Mouse (Mus musculus) stomach, embryonic 14.5 days (tissue): ENCODE results near the gene Olig2. TPM values are rescaled to one million over a fixed set of nuclear protein-coding genes. Genes with fewer than 3 reads are reported as not detected.
"Not testable (repeated sequence)": the region's sequence is repeated elsewhere in the genome, so short reads cannot be mapped to it uniquely, and the experiment has no call there.

Experiments
- ATAC-seq: fragments of 200-750 bp; cut with Nextera tagmentation; 2 replicates; pipeline ENCODE4 v1.8.0; 2017; ENCODE audit warnings: low read depth, moderate TSS enrichment; ENCODE audit not compliant: insufficient number of reproducible peaks, insufficient read depth, low FRiP score
- H3K27ac ChIP-seq: fragments of 300-500 bp; sonication (generic); 2 replicates; pipeline ENCODE4 v1.5.1; 2014; ENCODE audit warnings: mild to moderate bottlenecking, low read length, moderate library complexity, mixed read lengths
- H3K27me3 ChIP-seq: fragments of 300-500 bp; sonication (generic); 2 replicates; pipeline ENCODE4 v1.6.1; 2014; ENCODE audit warnings: low read length, control low read depth, mixed read lengths; ENCODE audit not compliant: control insufficient read depth, insufficient read depth
- H3K36me3 ChIP-seq: fragments of 300-500 bp; sonication (generic); 2 replicates; pipeline ENCODE4 v1.6.1; 2014; ENCODE audit warnings: mild to moderate bottlenecking, control low read depth, low read length, moderate library complexity, mixed read lengths; ENCODE audit not compliant: control insufficient read depth, insufficient read depth
- H3K4me1 ChIP-seq: fragments of 300-500 bp; sonication (generic); 2 replicates; pipeline ENCODE4 v1.6.1; 2014; ENCODE audit warnings: low read length, control low read depth, mixed read lengths; ENCODE audit not compliant: control insufficient read depth, insufficient read depth
- H3K4me2 ChIP-seq: fragments of 300-500 bp; sonication (generic); replicated peaks from 2 replicates; pipeline ENCODE4 v1.6.1; 2014; ENCODE audit warnings: low read depth, low read length, control low read depth
- H3K4me3 ChIP-seq: fragments of 300-500 bp; sonication (generic); 2 replicates; pipeline ENCODE4 v1.5.1; 2014; ENCODE audit warnings: low read depth, low read length, control low read depth
- H3K9ac ChIP-seq: fragments of 300-500 bp; sonication (generic); replicated peaks from 2 replicates; pipeline ENCODE4 v1.6.1; 2014; ENCODE audit warnings: low read depth, mild to moderate bottlenecking, control low read depth, low read length, moderate library complexity, mixed read lengths
- H3K9me3 ChIP-seq: fragments of 300-500 bp; sonication (generic); 2 replicates; pipeline ENCODE4 v1.6.1; 2016; ENCODE audit warnings: low read depth, low read length, control low read depth; ENCODE audit not compliant: control insufficient read depth
- WGBS: fragments of 180-500 bp; shearing (Covaris S2); extraction: QIAGEN DNeasy Blood & Tissue Kit; methylation state at CpG from one replicate; pipeline ENCODE4 v1.1.7; 2014; 5-methylcytosine and 5-hydroxymethylcytosine counted together
- polyA plus RNA-seq: library from polyadenylated mRNA; unstranded; fragments of >200 nt; fragmentation: Nextera tagmentation; extraction: Ambion mirVana; gene quantifications from 2 replicates; pipeline ENCODE4 v1.2.1, GENCODE M21; 2014

The Olig2 gene
- polyA plus RNA-seq, 1 experiment from 2014 or later: not detected

DNA sequence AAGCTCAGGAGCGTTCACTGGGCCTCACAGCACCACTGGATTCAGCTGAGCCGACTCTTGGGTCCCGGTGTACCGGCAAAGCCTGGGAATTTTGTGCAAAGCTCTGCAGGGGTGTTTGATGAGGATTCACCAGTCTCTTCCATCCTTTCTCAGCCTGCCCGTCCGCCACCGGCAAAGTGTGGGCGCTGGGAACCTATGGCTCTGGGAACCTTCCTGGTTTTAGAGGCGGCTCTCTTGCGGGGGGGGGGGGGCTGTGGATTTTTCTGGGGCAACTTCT is 3.8 kb downstream of the Olig2 start:
- H3K4me1 ChIP-seq: 0 out of 2 replicates have a peak, but pooled peaks cover 3% of the 10 kb centered on the region
- ATAC-seq: no peak
- H3K36me3 ChIP-seq: no peaks in the 10 kb centered on the region
- peaks cover 93% of the 10 kb centered on the region for H3K27me3 ChIP-seq
- no peak overlapping the region for H3K4me2 ChIP-seq
- no peak overlapping the region for H3K9ac ChIP-seq
- under 1% methylated on average over 10 of the region's 10 CpGs for WGBS
- no peak overlapping the region for H3K4me3 ChIP-seq
- no peak overlapping the region for H3K27ac ChIP-seq
- H3K9me3 ChIP-seq: no peaks in the 10 kb centered on the region

DNA sequence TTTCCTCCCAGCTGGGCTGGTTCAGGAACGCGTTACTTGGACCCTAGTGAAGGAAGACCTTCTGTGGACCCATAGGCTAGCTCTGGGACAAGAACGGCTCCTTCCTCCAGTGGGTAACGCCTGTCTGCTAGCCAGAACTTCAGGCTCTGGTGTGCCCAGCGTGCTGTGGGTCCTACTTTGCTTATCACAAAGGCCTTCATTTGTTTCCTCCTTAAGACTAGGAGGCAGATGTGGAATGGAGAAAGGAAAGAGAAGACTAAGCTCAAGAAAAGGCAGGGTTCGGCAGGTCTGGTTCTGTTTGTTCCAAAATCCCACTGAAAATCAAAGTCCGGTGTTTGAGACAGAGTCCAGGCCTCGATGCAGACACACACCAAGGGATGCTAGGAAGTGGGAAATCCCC is 4.4 kb downstream of the Olig2 start:
- Histone ChIP-seq H3K4me3 (no peak overlapping the region), H3K9me3 (no peaks in the 10 kb centered on the region), H3K36me3 (no peaks in the 10 kb centered on the region), H3K27ac (no peak overlapping the region), H3K9ac (no peak overlapping the region), H3K4me1 (0 out of 2 replicates have a peak, but pooled peaks cover 3% of the 10 kb centered on the region), H3K27me3 (peaks cover 94% of the 10 kb centered on the region), H3K4me2 (no peak overlapping the region)
- ATAC-seq: no peak
- WGBS: 19% methylated on average over 8 of the region's 8 CpGs

DNA sequence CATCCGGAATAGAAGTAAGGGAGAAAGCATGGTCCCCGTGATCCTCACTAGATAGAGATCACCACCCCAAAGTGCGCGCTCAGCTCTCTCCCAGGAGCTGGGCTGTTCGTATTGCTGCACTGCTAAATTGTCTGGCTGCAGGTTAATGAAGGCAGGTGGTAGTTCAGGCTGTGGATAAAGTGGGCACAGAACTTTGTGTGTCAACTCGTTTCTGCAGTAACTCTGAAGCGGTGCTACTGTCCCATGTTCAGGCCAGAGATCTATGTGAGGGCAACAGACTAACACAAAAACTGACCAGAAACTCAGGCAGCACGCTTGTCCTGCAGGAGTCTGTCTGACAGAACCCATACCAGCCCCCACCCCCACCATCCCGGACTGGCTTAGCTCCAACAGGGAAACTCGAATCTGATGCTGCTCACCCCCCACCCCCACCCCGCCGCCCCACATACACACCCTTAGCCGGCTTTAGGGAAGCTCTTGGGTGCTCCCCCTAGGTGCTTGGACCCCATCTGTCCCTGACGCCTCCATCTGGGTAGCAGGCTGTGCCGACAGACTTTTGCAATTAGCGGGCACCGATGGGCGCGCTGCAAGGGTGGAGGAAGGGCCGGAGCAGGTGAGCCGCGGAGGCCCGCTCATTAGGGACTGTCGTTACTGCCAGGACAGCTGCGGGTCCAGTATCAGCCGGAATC is 6.7 kb downstream of the Olig2 start:
- H3K9ac ChIP-seq: no peak overlapping the region
- no peak overlapping the region for H3K27ac ChIP-seq
- H3K4me3 ChIP-seq: no peak overlapping the region
- no peak overlapping the region for H3K4me2 ChIP-seq
- 4% methylated on average over 26 of the region's 26 CpGs for WGBS
- H3K27me3 ChIP-seq: peaks cover 90% of the 10 kb centered on the region
- no peaks in the 10 kb centered on the region for H3K9me3 ChIP-seq
- no peak for ATAC-seq
- H3K36me3 ChIP-seq: no peaks in the 10 kb centered on the region
- no peaks in the 10 kb centered on the region for H3K4me1 ChIP-seq

DNA sequence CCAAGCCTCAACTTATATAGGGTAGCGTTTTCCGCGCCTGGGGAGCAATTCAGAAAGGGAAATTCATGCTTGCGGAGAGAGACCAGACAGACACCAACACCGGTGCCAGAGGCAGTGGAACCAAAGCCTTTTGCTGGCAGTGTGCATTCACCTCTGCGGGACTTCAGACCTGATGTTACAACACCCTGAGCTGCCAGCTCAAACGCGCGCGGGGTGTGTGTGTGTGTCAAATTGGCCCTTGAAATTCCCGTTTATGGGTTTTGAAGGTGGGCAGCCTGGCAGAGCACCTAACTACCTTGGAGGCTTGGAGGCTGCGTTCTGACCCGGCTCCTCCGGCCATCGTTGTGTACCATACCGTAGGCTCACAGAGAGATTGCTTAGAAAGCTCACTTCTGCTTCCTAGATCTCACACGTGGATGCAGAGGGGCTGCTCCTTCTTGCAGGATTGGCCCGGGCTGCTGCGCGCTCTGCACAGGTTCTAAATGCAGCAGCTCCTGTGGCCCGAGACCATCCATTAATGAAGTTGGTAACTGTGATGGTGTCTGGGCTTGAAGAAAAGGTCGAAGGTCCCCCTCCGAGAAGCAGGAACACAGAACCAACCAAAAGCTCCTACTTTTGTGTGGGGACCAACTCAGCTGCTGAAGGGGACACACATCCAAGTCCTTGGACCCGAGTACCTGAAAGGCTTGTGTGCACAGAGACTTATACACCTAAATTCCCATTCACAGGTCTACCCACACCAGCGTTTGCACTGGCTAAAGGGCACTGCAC is 7.4 kb downstream of the Olig2 start:
- WGBS: 3% methylated on average over 25 of the region's 25 CpGs
- Histone ChIP-seq H3K4me2 (no peak overlapping the region), H3K4me1 (no peaks in the 10 kb centered on the region), H3K9me3 (no peaks in the 10 kb centered on the region), H3K4me3 (no peak overlapping the region), H3K9ac (no peak overlapping the region), H3K36me3 (no peaks in the 10 kb centered on the region), H3K27me3 (peaks cover 83% of the 10 kb centered on the region), H3K27ac (no peak overlapping the region)
- no peak for ATAC-seq

DNA sequence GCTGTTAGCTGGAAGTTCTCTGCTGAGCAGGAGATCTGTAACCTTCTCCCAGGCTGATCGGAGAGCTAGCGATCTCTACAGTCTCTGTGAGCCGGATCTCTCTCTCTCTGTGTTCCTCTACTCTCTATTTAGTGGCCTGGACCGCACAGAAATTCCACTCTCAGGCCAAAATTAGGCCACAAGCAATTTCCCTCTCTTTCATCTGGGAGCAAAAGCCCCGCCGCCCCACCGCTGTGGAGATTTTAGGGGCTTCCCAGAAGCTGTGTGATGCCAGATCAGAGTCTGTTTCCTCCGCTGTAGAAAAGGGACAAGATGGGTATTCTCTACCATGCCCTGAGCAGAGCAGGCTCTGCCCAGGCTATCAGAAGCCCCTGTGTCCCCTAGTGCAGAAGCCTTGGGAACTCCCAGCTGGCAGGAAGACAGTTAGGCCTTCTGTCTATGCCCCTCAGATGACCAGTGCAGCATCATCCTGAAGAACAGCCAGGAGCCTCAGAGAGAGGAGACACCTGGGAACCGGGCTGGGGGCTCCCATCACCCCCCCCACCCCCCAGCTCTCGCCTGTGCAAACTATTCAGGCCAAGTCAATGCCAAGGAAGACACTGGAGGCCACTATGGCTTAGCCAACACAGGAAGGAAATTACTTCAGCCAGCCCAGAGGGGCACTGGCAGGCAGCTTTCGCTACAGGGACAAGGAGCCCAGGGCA is 8.1 kb downstream of the Olig2 start:
- WGBS: 21% methylated on average over 11 of the region's 11 CpGs
- Histone ChIP-seq H3K9ac (no peak overlapping the region), H3K4me2 (no peak overlapping the region), H3K4me1 (no peaks in the 10 kb centered on the region), H3K27ac (no peak overlapping the region), H3K9me3 (no peaks in the 10 kb centered on the region), H3K4me3 (no peak overlapping the region), H3K27me3 (peaks cover 77% of the 10 kb centered on the region), H3K36me3 (no peaks in the 10 kb centered on the region)
- ATAC-seq: no peak

DNA sequence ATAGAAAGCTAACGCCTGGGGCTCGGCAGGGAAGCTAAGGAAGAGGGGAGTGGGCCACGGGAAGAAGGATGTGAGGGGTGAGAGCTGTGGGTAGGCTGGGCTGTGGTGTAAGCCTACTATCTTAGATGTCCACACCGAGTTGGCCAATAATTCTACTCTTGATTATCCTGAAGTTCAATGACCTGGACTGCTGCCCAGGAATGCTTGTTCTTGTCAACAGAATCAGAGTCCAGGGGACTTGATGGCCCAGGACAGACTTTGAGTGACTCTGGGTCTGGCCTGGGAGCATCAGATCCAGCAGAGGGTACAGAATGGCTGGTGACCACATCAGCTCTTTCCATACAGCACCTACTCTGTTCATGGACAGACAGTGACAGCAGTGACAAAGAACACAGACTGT is 13.8 kb downstream of the Olig2 start:
- H3K27ac ChIP-seq: no peak overlapping the region
- no peak overlapping the region for H3K4me3 ChIP-seq
- H3K4me2 ChIP-seq: no peak overlapping the region
- H3K27me3 ChIP-seq: peaks cover 25% of the 10 kb centered on the region
- no peaks in the 10 kb centered on the region for H3K9me3 ChIP-seq
- WGBS: 59% methylated on average over 4 of the region's 4 CpGs
- no peak for ATAC-seq
- no peaks in the 10 kb centered on the region for H3K36me3 ChIP-seq
- H3K4me1 ChIP-seq: no peaks in the 10 kb centered on the region
- H3K9ac ChIP-seq: no peak overlapping the region

DNA sequence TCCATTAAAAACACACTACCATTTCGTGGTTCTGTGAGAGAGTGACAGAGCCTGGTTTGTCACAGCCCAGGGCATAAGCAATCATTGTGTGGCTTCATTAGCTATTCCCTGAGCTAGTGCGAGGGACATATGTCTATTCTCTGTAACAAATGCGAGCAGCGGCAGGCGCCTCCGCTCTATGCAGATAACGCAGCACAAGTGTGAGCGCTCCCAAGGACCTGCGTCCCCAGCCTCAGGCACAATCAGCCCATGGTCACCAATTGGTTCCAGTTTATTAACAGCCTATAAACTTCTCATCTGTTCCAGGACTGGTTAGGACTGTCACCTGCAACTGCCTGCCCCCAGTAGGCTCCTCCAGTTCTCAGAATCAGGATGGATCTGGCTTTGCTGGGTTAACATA is 21.0 kb downstream of the Olig2 start:
- no peaks in the 10 kb centered on the region for H3K36me3 ChIP-seq
- H3K27me3 ChIP-seq: 0 out of 2 replicates have a peak, but pooled peaks cover 2% of the 10 kb centered on the region
- no peak overlapping the region for H3K9ac ChIP-seq
- no peak overlapping the region for H3K27ac ChIP-seq
- no peaks in the 10 kb centered on the region for H3K9me3 ChIP-seq
- no peak for ATAC-seq
- WGBS: 66% methylated on average over 9 of the region's 9 CpGs
- no peak overlapping the region for H3K4me2 ChIP-seq
- H3K4me3 ChIP-seq: no peak overlapping the region
- no peaks in the 10 kb centered on the region for H3K4me1 ChIP-seq

DNA sequence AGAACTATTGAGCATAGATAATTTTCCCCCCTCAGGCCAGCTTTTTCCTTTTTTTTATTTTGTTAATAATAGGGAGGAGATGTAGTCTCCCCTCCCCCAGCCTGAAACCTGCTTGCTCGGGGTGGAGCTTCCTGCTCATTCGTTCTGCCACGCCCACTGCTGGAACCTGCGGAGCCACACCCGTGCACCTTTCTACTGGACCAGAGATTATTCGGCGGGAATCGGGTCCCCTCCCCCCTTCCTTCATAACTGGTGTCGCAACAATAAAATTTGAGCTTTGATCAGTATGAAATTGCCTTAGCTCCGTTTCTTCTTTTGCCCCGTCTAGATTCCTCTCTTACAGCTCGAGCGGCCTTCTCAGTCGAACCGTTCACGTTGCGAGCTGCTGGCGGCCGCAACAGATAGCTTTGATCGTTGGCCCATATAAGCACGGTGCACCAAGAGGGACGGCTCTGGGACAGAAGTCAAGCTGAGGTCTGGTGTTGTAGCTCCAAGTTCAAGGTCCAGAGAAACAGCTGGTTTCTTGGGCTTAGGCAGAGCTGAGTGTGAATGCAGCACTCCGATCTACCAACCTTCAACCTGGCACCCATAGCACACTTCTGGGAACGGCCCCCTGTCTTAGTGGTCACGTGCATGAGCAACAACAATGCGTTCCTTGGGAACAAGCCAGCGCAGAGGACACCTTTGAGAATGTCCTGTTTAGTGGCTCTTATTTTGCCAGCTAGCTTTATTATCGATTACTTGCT is 30.3 kb downstream of the Olig2 start:
- not testable (repeated sequence) for H3K4me3 ChIP-seq, H3K36me3 ChIP-seq, H3K9me3 ChIP-seq, H3K9ac ChIP-seq, H3K4me2 ChIP-seq, H3K27ac ChIP-seq, ATAC-seq, H3K4me1 ChIP-seq
- WGBS: 16% methylated on average over 19 of the region's 28 CpGs
- peaks cover 14% of the 10 kb centered on the region for H3K27me3 ChIP-seq
